31 mouse cellular contexts compared by ENCODE assay signal in the genomic region with DNA sequence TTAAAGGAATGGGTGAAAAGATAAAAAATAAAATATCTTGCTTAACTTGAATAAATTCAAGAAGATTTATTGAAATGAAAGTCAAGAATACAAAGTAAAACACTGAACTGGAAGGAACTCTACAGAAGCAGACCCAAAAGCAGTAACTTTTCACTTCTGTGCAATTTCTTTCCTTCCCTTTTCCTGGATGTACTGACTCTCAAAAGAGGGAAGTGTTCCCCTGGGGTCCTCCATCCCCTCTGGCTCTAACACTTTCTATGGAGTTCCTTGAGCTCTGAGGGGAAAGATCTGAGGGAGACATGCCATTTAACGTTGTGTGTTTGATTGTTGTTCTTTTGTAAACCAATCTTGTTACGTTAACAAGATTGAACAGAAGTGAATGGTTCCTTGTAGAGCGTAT.
"Had no signal": no experiment of that assay in that cellular context is flagged by ENCODE, and none has a peak within 500 bp of the region (broad histone marks: within the 10 kb centered on the region; RNA-seq: fewer than 3 reads in every experiment).

No protein-coding gene starts in this region.

- H3K9ac ChIP-seq: limb, embryonic 12.5 days; limb, embryonic 13.5 days; limb, embryonic 15.5 days; liver, embryonic 12.5 days; liver, embryonic 13.5 days; liver, embryonic 14.5 days; liver, embryonic 15.5 days; liver, postnatal 0 days; lung, embryonic 14.5 days; lung, embryonic 15.5 days; midbrain, embryonic 12.5 days; midbrain, embryonic 13.5 days; midbrain, embryonic 15.5 days; neural tube, embryonic 12.5 days had no signal

- H3K9me3 ChIP-seq: limb, embryonic 10.5 days; limb, embryonic 12.5 days; limb, embryonic 13.5 days; limb, embryonic 15.5 days; liver, embryonic 12.5 days; liver, embryonic 13.5 days; liver, embryonic 15.5 days; lung, embryonic 15.5 days; megakaryocyte, embryonic 14.5 days; midbrain, embryonic 10.5 days; midbrain, embryonic 12.5 days; midbrain, embryonic 13.5 days; midbrain, embryonic 15.5 days; neural tube, embryonic 12.5 days had no signal

- H3K27ac ChIP-seq: left cerebral cortex, adult 2 months; limb, embryonic 10.5 days; limb, embryonic 12.5 days; limb, embryonic 13.5 days; limb, embryonic 15.5 days; liver, embryonic 12.5 days; liver, embryonic 13.5 days; liver, embryonic 14.5 days; liver, embryonic 15.5 days; lung, embryonic 15.5 days; macrophage; midbrain, embryonic 10.5 days; midbrain, embryonic 12.5 days; midbrain, embryonic 13.5 days; midbrain, embryonic 15.5 days; neural tube, embryonic 12.5 days had no signal

- H3K36me3 ChIP-seq: limb, embryonic 10.5 days; limb, embryonic 12.5 days; limb, embryonic 13.5 days; limb, embryonic 15.5 days; liver, embryonic 12.5 days; liver, embryonic 13.5 days; liver, embryonic 15.5 days; lung, embryonic 15.5 days; midbrain, embryonic 10.5 days; midbrain, embryonic 12.5 days; midbrain, embryonic 13.5 days; midbrain, embryonic 15.5 days; neural tube, embryonic 12.5 days had no signal

- ATAC-seq: liver, embryonic 12.5 days; liver, postnatal 0 days; lung, postnatal 0 days; midbrain, embryonic 13.5 days; midbrain, embryonic 15.5 days had no signal

- H3K27me3 ChIP-seq: limb, embryonic 12.5 days; limb, embryonic 13.5 days; limb, embryonic 15.5 days; liver, embryonic 12.5 days; liver, embryonic 13.5 days; liver, embryonic 15.5 days; lung, embryonic 15.5 days; megakaryocyte, embryonic 14.5 days; midbrain, embryonic 12.5 days; midbrain, embryonic 13.5 days; midbrain, embryonic 15.5 days; neural tube, embryonic 12.5 days had no signal

- H3K4me3 ChIP-seq: left cerebral cortex, adult 2 months; limb, embryonic 10.5 days; limb, embryonic 12.5 days; limb, embryonic 13.5 days; limb, embryonic 15.5 days; liver, embryonic 12.5 days; liver, embryonic 13.5 days; liver, embryonic 15.5 days; lung, embryonic 15.5 days; megakaryocyte, embryonic 14.5 days; midbrain, embryonic 10.5 days; midbrain, embryonic 12.5 days; midbrain, embryonic 13.5 days; midbrain, embryonic 15.5 days; myocyte; neural tube, embryonic 12.5 days had no signal

- H3K4me1 ChIP-seq: limb, embryonic 10.5 days; limb, embryonic 15.5 days; liver, embryonic 12.5 days; liver, embryonic 13.5 days; liver, embryonic 15.5 days; lung, embryonic 15.5 days; midbrain, embryonic 15.5 days; neural tube, embryonic 12.5 days had no signal

- H3K4me2 ChIP-seq: limb, embryonic 12.5 days; limb, embryonic 13.5 days; limb, embryonic 15.5 days; liver, embryonic 11.5 days; liver, embryonic 12.5 days; liver, embryonic 13.5 days; liver, embryonic 15.5 days; lung, embryonic 14.5 days; lung, embryonic 15.5 days; midbrain, embryonic 12.5 days; midbrain, embryonic 13.5 days; midbrain, embryonic 15.5 days; neural tube, embryonic 12.5 days had no signal

- DNase-seq: left cerebral cortex, postnatal 4 days; liver; liver, embryonic 13.5 days; liver, postnatal 0 days; lung, adult 18-20 months; lung, adult 2 months; lung, embryonic 14.5 days; lung, postnatal 10 days; lung, postnatal 14 days; lung, postnatal 36 days; lung, postnatal 4 days; midbrain, embryonic 14.5 days had no signal
